Mouse (Mus musculus) lung, embryonic 15.5 days (tissue): Measurements from ENCODE around the gene Slc19a1. TPM values are rescaled to one million over a fixed set of nuclear protein-coding genes. Genes with fewer than 3 reads are reported as not detected.
A peak's percentile ranks its signal among the peaks of the same experiment; 100 is the strongest.

Experiments
- ATAC-seq: fragments of 200-750 bp; cut with Nextera tagmentation; 2 replicates; pipeline ENCODE4 v1.8.0; 2017; ENCODE audit warnings: moderate number of reproducible peaks, borderline replicate concordance; ENCODE audit not compliant: low FRiP score, low TSS enrichment; ENCODE audit errors: extremely low read depth
- H3K27ac ChIP-seq: fragments of 300-500 bp; sonication (generic); 2 replicates; pipeline ENCODE4 v1.5.1; 2015; ENCODE audit warnings: moderate library complexity, mild to moderate bottlenecking, inconsistent platforms
- H3K27me3 ChIP-seq: fragments of 300-500 bp; sonication (generic); 2 replicates; pipeline ENCODE4 v1.6.1; 2015; ENCODE audit warnings: inconsistent platforms
- H3K36me3 ChIP-seq: fragments of 300-500 bp; sonication (generic); 2 replicates; pipeline ENCODE4 v1.6.1; 2015; ENCODE audit warnings: inconsistent platforms
- H3K4me1 ChIP-seq: fragments of 300-500 bp; sonication (generic); 2 replicates; pipeline ENCODE4 v1.6.1; 2015; ENCODE audit warnings: inconsistent platforms
- H3K4me2 ChIP-seq: fragments of 300-500 bp; sonication (generic); 2 replicates; pipeline ENCODE4 v1.6.1; 2015; ENCODE audit warnings: inconsistent platforms, mild to moderate bottlenecking, moderate library complexity
- H3K4me3 ChIP-seq: fragments of 300-500 bp; sonication (generic); 2 replicates; pipeline ENCODE4 v1.5.1; 2015; ENCODE audit warnings: mild to moderate bottlenecking, inconsistent platforms
- H3K9ac ChIP-seq: fragments of 300-500 bp; sonication (generic); 2 replicates; pipeline ENCODE4 v1.6.1; 2015; ENCODE audit warnings: inconsistent platforms
- H3K9me3 ChIP-seq: fragments of 300-500 bp; sonication (generic); 2 replicates; pipeline ENCODE4 v1.6.1; 2016; ENCODE audit warnings: inconsistent platforms
- WGBS: fragments of 180-500 bp; shearing (Covaris S2); methylation state at CpG from one replicate; pipeline ENCODE4 v1.1.7; 2015; 5-methylcytosine and 5-hydroxymethylcytosine counted together
- polyA plus RNA-seq: library from polyadenylated mRNA; unstranded; fragments of >200 nt; fragmentation: Nextera tagmentation; extraction: Ambion mirVana; gene quantifications from 2 replicates; pipeline ENCODE4 v1.2.1, GENCODE M21; 2015

Slc19a1 gene
- polyA plus RNA-seq, 1 experiment from 2014 or later = 25.4 TPM

GRCm38 (mm10) chr10:77099777-77100176, 67.7 kb downstream of the Slc19a1 start:
- H3K27ac ChIP-seq = no peak overlapping the region
- H3K9me3 ChIP-seq = no peaks in the 10 kb centered on the region
- 77% methylated on average over 4 of the region's 4 CpGs for WGBS
- no peak overlapping the region for H3K4me2 ChIP-seq
- no peak overlapping the region for H3K9ac ChIP-seq
- H3K4me3 ChIP-seq = no peak overlapping the region
- peaks cover 6% of the 10 kb centered on the region; the same call in 1 of the 2 replicates for H3K36me3 ChIP-seq
- no peak for ATAC-seq
- peaks cover 24% of the 10 kb centered on the region for H3K4me1 ChIP-seq
- no peaks in the 10 kb centered on the region for H3K27me3 ChIP-seq

GRCm38 (mm10) chr10:77103689-77104088, 71.6 kb downstream of the Slc19a1 start:
- WGBS = 49% methylated on average over 8 of the region's 8 CpGs
- no peak for ATAC-seq
- Histone ChIP-seq H3K9me3 (no peaks in the 10 kb centered on the region), H3K36me3 (no peaks in the 10 kb centered on the region), H3K9ac (no peak overlapping the region), H3K4me3 (no peak overlapping the region), H3K4me1 (peaks cover 6% of the 10 kb centered on the region; the same call in 1 of the 2 replicates), H3K27me3 (no peaks in the 10 kb centered on the region), H3K27ac (no peak overlapping the region), H3K4me2 (no peak overlapping the region)

- Histone ChIP-seq H3K4me1 (0 out of 2 replicates have a peak, but pooled peaks cover 2% of the 10 kb centered on the region), H3K9ac (no peak overlapping the region), H3K9me3 (no peaks in the 10 kb centered on the region), H3K27ac (no peak overlapping the region), H3K4me2 (no peak overlapping the region), H3K4me3 (no peak overlapping the region), H3K27me3 (no peaks in the 10 kb centered on the region), H3K36me3 (no peaks in the 10 kb centered on the region)
- ATAC-seq = 0 out of 2 replicates have a peak, but pooled peaks have one; percentile 13
Observed at GRCm38 (mm10) chr10:77104327-77104726, 72.3 kb downstream of the Slc19a1 start.

- Histone ChIP-seq H3K4me1 (peaks cover 18% of the 10 kb centered on the region; the same call in 1 of the 2 replicates), H3K27me3 (no peaks in the 10 kb centered on the region), H3K4me3 (no peak overlapping the region), H3K9me3 (no peaks in the 10 kb centered on the region), H3K36me3 (no peaks in the 10 kb centered on the region), H3K4me2 (no peak overlapping the region), H3K9ac (no peak overlapping the region), H3K27ac (no peak overlapping the region)
- ATAC-seq = no peak
- WGBS = 72% methylated on average over 3 of the region's 4 CpGs
Observed at GRCm38 (mm10) chr10:77108106-77108505, 76.1 kb downstream of the Slc19a1 start.

- Histone ChIP-seq H3K4me2 (no peak overlapping the region), H3K4me3 (no peak overlapping the region), H3K27me3 (no peaks in the 10 kb centered on the region), H3K36me3 (no peaks in the 10 kb centered on the region), H3K9me3 (no peaks in the 10 kb centered on the region), H3K27ac (no peak overlapping the region), H3K9ac (no peak overlapping the region), H3K4me1 (peaks cover 34% of the 10 kb centered on the region)
- WGBS = 76% methylated on average over 9 of the region's 9 CpGs
- ATAC-seq = no peak
Observed at GRCm38 (mm10) chr10:77110010-77110409, 78.0 kb downstream of the Slc19a1 start.

Other genes with a start within 250 kb of the Slc19a1 start
- 28.7 and 36.4 TPM in 2 replicates for gene Pcbp3, start 70.4 kb upstream of the Slc19a1 start, polyA plus RNA-seq
- gene Col18a1, start 134.3 kb downstream of the Slc19a1 start, polyA plus RNA-seq = 263 and 283 TPM in 2 replicates
- 128 and 139 TPM in 2 replicates for gene Pofut2, start 227.0 kb downstream of the Slc19a1 start, polyA plus RNA-seq